Mouse (Mus musculus) liver, adult 2 months (tissue): ENCODE measurements around the gene Fam71a.

ENCODE experiments used
- CTCF ChIP-seq: fragments of 200-500 bp; IDR thresholded peaks from 2 replicates; pipeline ENCODE4 v1.5.1; 2011; ENCODE audit warnings: low read depth, low read length, control low read depth
- POLR2A ChIP-seq: fragments of 200-500 bp; IDR thresholded peaks from 2 replicates; pipeline ENCODE4 v1.6.1; 2011; ENCODE audit warnings: low read length, control low read depth; ENCODE audit not compliant: insufficient read depth; ENCODE audit errors: extremely low read depth

DNA sequence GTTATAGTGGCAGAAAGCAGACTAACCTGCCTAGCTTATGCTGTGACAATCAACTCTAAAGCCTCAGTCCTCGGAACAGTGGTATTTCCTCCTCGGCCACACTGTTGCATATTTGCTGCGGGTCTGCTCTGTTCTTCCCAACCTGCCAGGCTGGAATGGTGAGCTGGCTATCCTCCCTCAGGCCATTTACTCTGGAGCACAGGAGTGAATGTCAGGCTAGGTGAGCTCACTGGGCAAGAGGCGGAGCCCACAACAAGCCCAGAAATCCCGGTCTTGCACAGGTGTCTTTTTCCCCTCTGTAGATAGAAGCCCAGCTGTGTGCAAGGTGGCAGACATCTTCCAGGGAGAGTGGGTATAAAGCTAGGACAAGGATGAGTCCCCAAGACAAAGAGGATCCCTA, 40.3 kb upstream of the Fam71a start:
- TF ChIP-seq CTCF (no peak), POLR2A (no peak)
